Mouse (Mus musculus): Measurements from ENCODE around the gene Selplg. TPM values are rescaled to one million over a fixed set of nuclear protein-coding genes. Genes with fewer than 3 reads are reported as not detected.

Gene Selplg
- polyA plus RNA-seq, 1 experiment from 2014 or later: 2.3 TPM

GRCm38 (mm10) chr5:113842906-113843305 lies 10.5 kb upstream of the Selplg start:
- no peak overlapping the region for H3K27ac ChIP-seq (replicated peaks in 1 of 2; ENCODE audit: control insufficient read depth in 1 of 2, insufficient read depth in 1 of 2, low read depth in 2 of 2, low read length in 2 of 2)
- peaks cover 69% of the 10 kb centered on the region for H3K36me3 ChIP-seq (ENCODE audit: control insufficient read depth, insufficient read depth, low read length)
- no peaks in the 10 kb centered on the region for H3K27me3 ChIP-seq (ENCODE audit: control insufficient read depth, insufficient read depth, low read length)
- no peak for ATAC-seq (ENCODE audit: insufficient number of reproducible peaks, insufficient read depth, low FRiP score, low read depth)
- no peak overlapping the region for H3K4me3 ChIP-seq (ENCODE audit: control insufficient read depth in 1 of 2, insufficient read depth in 1 of 2, low read depth in 1 of 2, low read length in 2 of 2)
- H3K4me1 ChIP-seq (ENCODE audit: control insufficient read depth in 2 of 2, insufficient read depth in 2 of 2, low read length in 2 of 2): no peaks in the 10 kb centered on the region; a peak in 1 of 4 replicates
- no peaks in the 10 kb centered on the region for H3K9me3 ChIP-seq (ENCODE audit: control insufficient read depth, low read length)
- 92% methylated on average over 9 of the region's 9 CpGs for WGBS
- no peak overlapping the region for H3K4me2 ChIP-seq (ENCODE audit: low read length)
- no peak overlapping the region for H3K9ac ChIP-seq (ENCODE audit: low read length)

DNA sequence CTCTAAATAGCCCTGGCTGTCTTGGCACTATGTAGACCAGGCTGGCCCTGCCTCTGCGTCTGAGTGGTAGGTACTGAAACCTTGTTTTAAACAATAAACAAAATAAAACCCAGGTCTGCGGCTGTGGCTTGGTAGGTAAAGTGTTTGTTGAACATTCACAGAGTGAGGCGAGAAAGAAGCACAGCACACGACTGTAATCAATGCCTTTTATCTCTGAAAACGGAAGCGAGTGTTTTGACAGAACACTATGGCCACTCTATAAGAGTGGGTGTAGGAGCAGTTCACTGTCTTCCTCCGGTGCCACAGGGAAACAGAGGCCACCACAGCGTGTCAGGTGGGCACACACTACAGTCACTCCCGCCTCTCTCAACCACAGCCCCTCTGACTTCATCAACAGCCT lies 9.8 kb upstream of the Selplg start:
- H3K36me3 ChIP-seq (ENCODE audit: control insufficient read depth, insufficient read depth, low read length): peaks cover 62% of the 10 kb centered on the region
- H3K9me3 ChIP-seq (ENCODE audit: control insufficient read depth, low read length): no peaks in the 10 kb centered on the region
- no peaks in the 10 kb centered on the region; a peak in 1 of 4 replicates for H3K4me1 ChIP-seq (ENCODE audit: control insufficient read depth in 2 of 2, insufficient read depth in 2 of 2, low read length in 2 of 2)
- H3K4me3 ChIP-seq (ENCODE audit: control insufficient read depth in 1 of 2, insufficient read depth in 1 of 2, low read depth in 1 of 2, low read length in 2 of 2): no peak overlapping the region
- no peak overlapping the region for H3K27ac ChIP-seq (replicated peaks in 1 of 2; ENCODE audit: control insufficient read depth in 1 of 2, insufficient read depth in 1 of 2, low read depth in 2 of 2, low read length in 2 of 2)
- H3K9ac ChIP-seq (ENCODE audit: low read length): no peak overlapping the region
- H3K27me3 ChIP-seq (ENCODE audit: control insufficient read depth, insufficient read depth, low read length): no peaks in the 10 kb centered on the region
- no peak overlapping the region for H3K4me2 ChIP-seq (ENCODE audit: low read length)
- no peak for ATAC-seq (ENCODE audit: insufficient number of reproducible peaks, insufficient read depth, low FRiP score, low read depth)
- WGBS: 77% methylated on average over 9 of the region's 9 CpGs

GRCm38 (mm10) chr5:113841243-113842225 lies 9.1 kb upstream of the Selplg start:
- Histone ChIP-seq H3K27ac (replicated peaks in 1 of 2; ENCODE audit: control insufficient read depth in 1 of 2, insufficient read depth in 1 of 2, low read depth in 2 of 2, low read length in 2 of 2) (no peak overlapping the region), H3K27me3 (ENCODE audit: control insufficient read depth, insufficient read depth, low read length) (no peaks in the 10 kb centered on the region), H3K4me1 (ENCODE audit: control insufficient read depth in 2 of 2, insufficient read depth in 2 of 2, low read length in 2 of 2) (no peaks in the 10 kb centered on the region; a peak in 1 of 4 replicates), H3K4me3 (ENCODE audit: control insufficient read depth in 1 of 2, insufficient read depth in 1 of 2, low read depth in 1 of 2, low read length in 2 of 2) (no peak overlapping the region), H3K9me3 (ENCODE audit: control insufficient read depth, low read length) (no peaks in the 10 kb centered on the region), H3K4me2 (ENCODE audit: low read length) (no peak overlapping the region), H3K9ac (ENCODE audit: low read length) (no peak overlapping the region), H3K36me3 (ENCODE audit: control insufficient read depth, insufficient read depth, low read length) (peaks cover 55% of the 10 kb centered on the region)
- ATAC-seq (ENCODE audit: insufficient number of reproducible peaks, insufficient read depth, low FRiP score, low read depth): no peak
- WGBS: 75% methylated on average over 23 of the region's 23 CpGs

DNA sequence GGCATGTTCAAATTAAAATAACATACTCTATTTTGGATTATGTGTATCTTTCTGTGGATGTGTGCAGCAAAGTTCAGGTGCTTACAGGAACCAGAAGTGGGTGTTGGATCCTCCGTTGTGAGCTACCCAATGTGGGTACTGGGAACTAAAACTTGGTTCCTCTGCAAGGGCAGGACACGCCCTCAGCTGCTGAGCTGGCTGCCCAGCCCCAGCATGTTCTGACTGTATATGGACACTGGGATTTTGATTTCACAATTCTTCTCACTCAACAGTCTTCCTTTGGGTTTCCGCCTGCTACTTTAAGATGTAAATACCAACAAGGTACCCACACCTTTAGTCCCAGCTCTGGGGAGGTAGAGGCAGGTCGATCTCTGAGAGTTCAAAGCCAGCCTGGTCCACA lies 8.0 kb upstream of the Selplg start:
- 93% methylated on average over 4 of the region's 4 CpGs for WGBS
- H3K36me3 ChIP-seq (ENCODE audit: control insufficient read depth, insufficient read depth, low read length): peaks cover 44% of the 10 kb centered on the region
- no peak for ATAC-seq (ENCODE audit: insufficient number of reproducible peaks, insufficient read depth, low FRiP score, low read depth)

DNA sequence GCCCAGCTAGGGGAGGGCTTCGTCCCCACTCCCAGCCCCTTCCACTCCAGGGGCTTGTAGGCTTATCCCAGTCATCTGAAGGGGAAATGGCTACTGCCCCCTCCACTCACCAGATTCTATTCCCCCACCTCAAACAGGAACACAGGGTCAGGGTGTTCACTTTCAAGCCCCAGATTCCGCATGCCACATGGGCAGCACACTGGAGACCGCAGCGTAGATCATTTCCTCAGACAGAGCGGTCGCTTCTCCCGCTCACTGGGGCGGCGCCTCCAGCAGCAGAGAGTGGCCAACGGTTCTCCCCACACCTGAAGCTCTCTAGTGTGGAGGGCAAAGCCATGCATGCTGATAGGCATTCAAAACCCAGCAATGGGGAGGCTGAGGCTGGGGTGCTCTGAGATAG lies 4.5 kb upstream of the Selplg start:
- H3K4me2 ChIP-seq (ENCODE audit: low read length): no peak overlapping the region
- no peak overlapping the region for H3K4me3 ChIP-seq (ENCODE audit: control insufficient read depth in 1 of 2, insufficient read depth in 1 of 2, low read depth in 1 of 2, low read length in 2 of 2)
- WGBS: 87% methylated on average over 10 of the region's 10 CpGs
- peaks cover 10% of the 10 kb centered on the region for H3K36me3 ChIP-seq (ENCODE audit: control insufficient read depth, insufficient read depth, low read length)
- no peaks in the 10 kb centered on the region; a peak in 1 of 4 replicates for H3K4me1 ChIP-seq (ENCODE audit: control insufficient read depth in 2 of 2, insufficient read depth in 2 of 2, low read length in 2 of 2)
- H3K27ac ChIP-seq (replicated peaks in 1 of 2; ENCODE audit: control insufficient read depth in 1 of 2, insufficient read depth in 1 of 2, low read depth in 2 of 2, low read length in 2 of 2): no peak overlapping the region
- no peaks in the 10 kb centered on the region for H3K9me3 ChIP-seq (ENCODE audit: control insufficient read depth, low read length)
- ATAC-seq (ENCODE audit: insufficient number of reproducible peaks, insufficient read depth, low FRiP score, low read depth): no peak
- no peak overlapping the region for H3K9ac ChIP-seq (ENCODE audit: low read length)
- H3K27me3 ChIP-seq (ENCODE audit: control insufficient read depth, insufficient read depth, low read length): no peaks in the 10 kb centered on the region

More for the DNA sequence above, 8.0 kb upstream of the Selplg start:
- H3K4me3 ChIP-seq (ENCODE audit: control insufficient read depth in 1 of 2, insufficient read depth in 1 of 2, low read depth in 1 of 2, low read length in 2 of 2): no peak overlapping the region
- H3K27me3 ChIP-seq (ENCODE audit: control insufficient read depth, insufficient read depth, low read length): no peaks in the 10 kb centered on the region
- H3K9me3 ChIP-seq (ENCODE audit: control insufficient read depth, low read length): no peaks in the 10 kb centered on the region
- H3K4me2 ChIP-seq (ENCODE audit: low read length): no peak overlapping the region
- no peaks in the 10 kb centered on the region; a peak in 1 of 4 replicates for H3K4me1 ChIP-seq (ENCODE audit: control insufficient read depth in 2 of 2, insufficient read depth in 2 of 2, low read length in 2 of 2)
- no peak overlapping the region for H3K9ac ChIP-seq (ENCODE audit: low read length)
- no peak overlapping the region for H3K27ac ChIP-seq (replicated peaks in 1 of 2; ENCODE audit: control insufficient read depth in 1 of 2, insufficient read depth in 1 of 2, low read depth in 2 of 2, low read length in 2 of 2)

DNA sequence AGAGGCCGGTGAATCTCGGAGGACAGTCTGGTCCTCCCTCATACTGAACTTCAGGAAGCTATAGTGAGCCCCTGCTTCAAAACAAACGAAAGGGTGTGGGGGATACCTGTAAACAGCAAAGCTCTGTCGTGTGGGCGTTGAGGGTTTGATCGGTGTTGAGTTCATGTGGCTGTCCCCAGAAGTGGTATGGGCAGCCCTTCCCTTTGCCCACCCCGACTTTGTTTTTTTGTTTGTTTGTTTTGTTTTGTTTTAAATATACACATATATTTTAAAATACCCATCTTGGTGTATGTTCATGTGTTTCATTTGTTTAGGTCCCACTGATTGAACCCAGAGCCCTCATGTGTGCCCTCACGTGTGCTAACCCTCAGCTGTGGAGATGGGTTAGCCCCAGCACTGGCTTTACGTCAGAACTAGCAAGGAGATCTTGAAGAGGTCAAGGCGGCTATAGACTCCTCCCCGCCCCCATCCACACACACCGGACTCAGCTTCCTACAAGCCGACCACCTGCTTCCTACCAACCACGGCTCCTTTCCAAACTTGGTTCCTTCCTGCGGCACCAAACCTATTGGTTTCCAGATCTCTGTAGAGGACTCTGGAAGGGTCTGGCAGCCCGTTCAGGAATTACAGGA lies 988 bp upstream of the Selplg start:
- Histone ChIP-seq H3K9ac (ENCODE audit: low read length) (no peak overlapping the region), H3K4me1 (ENCODE audit: control insufficient read depth in 2 of 2, insufficient read depth in 2 of 2, low read length in 2 of 2) (no peaks in the 10 kb centered on the region), H3K9me3 (ENCODE audit: control insufficient read depth, low read length) (no peaks in the 10 kb centered on the region), H3K27me3 (ENCODE audit: control insufficient read depth, insufficient read depth, low read length) (no peaks in the 10 kb centered on the region), H3K4me3 (ENCODE audit: control insufficient read depth in 1 of 2, insufficient read depth in 1 of 2, low read depth in 1 of 2, low read length in 2 of 2) (no peak overlapping the region), H3K4me2 (ENCODE audit: low read length) (no peak overlapping the region), H3K36me3 (ENCODE audit: control insufficient read depth, insufficient read depth, low read length) (no peaks in the 10 kb centered on the region), H3K27ac (replicated peaks in 1 of 2; ENCODE audit: control insufficient read depth in 1 of 2, insufficient read depth in 1 of 2, low read depth in 2 of 2, low read length in 2 of 2) (no peak overlapping the region)
- 59% methylated on average over 16 of the region's 16 CpGs for WGBS
- no peak for ATAC-seq (ENCODE audit: insufficient number of reproducible peaks, insufficient read depth, low FRiP score, low read depth)

DNA sequence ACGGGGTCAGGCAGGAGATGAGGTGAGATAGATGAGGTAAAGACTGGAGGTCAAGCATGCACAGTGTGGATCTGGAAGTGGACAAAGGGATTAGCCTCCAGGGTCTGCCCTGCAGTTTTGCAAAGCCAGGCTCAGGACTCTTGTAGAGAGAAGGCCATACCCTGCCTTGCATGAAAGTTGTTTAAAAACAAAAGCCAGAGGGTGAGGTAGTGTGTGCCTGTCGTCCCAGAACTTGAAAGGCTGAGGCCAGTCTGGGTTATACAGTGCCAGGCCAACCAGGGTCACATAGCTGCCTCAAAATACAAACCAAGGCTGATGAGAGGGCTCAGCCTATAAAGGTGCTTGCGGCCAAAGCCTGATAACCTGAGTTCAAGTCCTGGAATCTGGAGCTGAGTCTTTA lies 703 bp downstream of the Selplg start:
- no peak overlapping the region for H3K4me2 ChIP-seq (ENCODE audit: low read length)
- H3K4me3 ChIP-seq (ENCODE audit: control insufficient read depth in 1 of 2, insufficient read depth in 1 of 2, low read depth in 1 of 2, low read length in 2 of 2): no peak overlapping the region
- no peaks in the 10 kb centered on the region for H3K27me3 ChIP-seq (ENCODE audit: control insufficient read depth, insufficient read depth, low read length)
- H3K36me3 ChIP-seq (ENCODE audit: control insufficient read depth, insufficient read depth, low read length): no peaks in the 10 kb centered on the region
- 59% methylated on average over 3 of the region's 3 CpGs for WGBS
- H3K9me3 ChIP-seq (ENCODE audit: control insufficient read depth, low read length): no peaks in the 10 kb centered on the region
- H3K4me1 ChIP-seq (ENCODE audit: control insufficient read depth in 2 of 2, insufficient read depth in 2 of 2, low read length in 2 of 2): no peaks in the 10 kb centered on the region
- no peak overlapping the region for H3K27ac ChIP-seq (replicated peaks in 1 of 2; ENCODE audit: control insufficient read depth in 1 of 2, insufficient read depth in 1 of 2, low read depth in 2 of 2, low read length in 2 of 2)
- H3K9ac ChIP-seq (ENCODE audit: low read length): no peak overlapping the region
- ATAC-seq (ENCODE audit: insufficient number of reproducible peaks, insufficient read depth, low FRiP score, low read depth): no peak
